Mouse (Mus musculus) right cerebral cortex, postnatal 10 days (tissue): Measurements from ENCODE around the gene Golph3.

Experiments
- DNase-seq, 2 experiments: peaks; one replicate each; pipeline ENCODE4 v3.0.0; 2021; ENCODE audit warnings: low spot score in 2 of 2

The Golph3 gene

GRCm38 (mm10) chr15:12321091-12321787 is at the start of gene Golph3:
Golph3 (plus strand) TSS chr15:12321450.
- peak; percentile 96 for DNase-seq

- no peak for DNase-seq
These were observed 47.8 kb upstream of the Golph3 start for GRCm38 (mm10) chr15:12273325-12274052.

GRCm38 (mm10) chr15:12274053-12274769 is 47.0 kb upstream of the Golph3 start:
- no peak for DNase-seq

GRCm38 (mm10) chr15:12275091-12275623 is 46.1 kb upstream of the Golph3 start:
- DNase-seq, result no peak

GRCm38 (mm10) chr15:12279816-12280215 is 41.4 kb upstream of the Golph3 start:
- DNase-seq, result no peak

GRCm38 (mm10) chr15:12284794-12285534 is 36.3 kb upstream of the Golph3 start:
- peak; percentile 61 to 69 for DNase-seq

GRCm38 (mm10) chr15:12285535-12285809 is 35.8 kb upstream of the Golph3 start:
- DNase-seq, result no peak

GRCm38 (mm10) chr15:12290330-12290729 is 30.9 kb upstream of the Golph3 start:
- no peak for DNase-seq

GRCm38 (mm10) chr15:12291757-12292156 is 29.5 kb upstream of the Golph3 start:
- DNase-seq, result no peak

GRCm38 (mm10) chr15:12296228-12296627 is 25.0 kb upstream of the Golph3 start:
- no peak for DNase-seq

- DNase-seq, result no peak
These were observed 23.0 kb upstream of the Golph3 start for GRCm38 (mm10) chr15:12298231-12298737.

- DNase-seq, result no peak
These were observed 19.5 kb upstream of the Golph3 start for GRCm38 (mm10) chr15:12301771-12302170.

GRCm38 (mm10) chr15:12306188-12307071 is 14.8 kb upstream of the Golph3 start:
- DNase-seq, result peak; percentile 53 to 69

- DNase-seq, result no peak
These were observed 14.1 kb upstream of the Golph3 start for GRCm38 (mm10) chr15:12307114-12307513.

GRCm38 (mm10) chr15:12308539-12308938 is 12.7 kb upstream of the Golph3 start:
- no peak for DNase-seq

- no peak for DNase-seq
These were observed 10.6 kb upstream of the Golph3 start for GRCm38 (mm10) chr15:12310676-12311075.

- DNase-seq, result no peak
These were observed 9.8 kb upstream of the Golph3 start for GRCm38 (mm10) chr15:12311465-12311864.

GRCm38 (mm10) chr15:12313255-12313654 is 8.0 kb upstream of the Golph3 start:
- no peak for DNase-seq

- DNase-seq, result no peak
These were observed 6.7 kb upstream of the Golph3 start for GRCm38 (mm10) chr15:12314584-12314983.

- no peak for DNase-seq
These were observed 5.3 kb upstream of the Golph3 start for GRCm38 (mm10) chr15:12315996-12316395.

- no peak for DNase-seq
These were observed 4.0 kb upstream of the Golph3 start for GRCm38 (mm10) chr15:12317290-12317689.
